Mouse (Mus musculus) cerebellum, adult 2 months (tissue): ENCODE results near the gene Reg3d.
"Not testable (repeated sequence)": the region's sequence is repeated elsewhere in the genome, so short reads cannot be mapped to it uniquely, and the experiment has no call there.

ENCODE experiments used
- CTCF ChIP-seq: fragments of 200-500 bp; IDR thresholded peaks from 2 replicates; pipeline ENCODE4 v1.5.1; 2011; ENCODE audit warnings: low read depth, mild to moderate bottlenecking, control low read depth, low read length, moderate library complexity, borderline replicate concordance; ENCODE audit not compliant: insufficient read depth
- POLR2A ChIP-seq: fragments of 200-500 bp; IDR thresholded peaks from 2 replicates; pipeline ENCODE4 v1.6.1; 2011; ENCODE audit warnings: low read length, control low read depth, borderline replicate concordance; ENCODE audit not compliant: insufficient read depth

DNA sequence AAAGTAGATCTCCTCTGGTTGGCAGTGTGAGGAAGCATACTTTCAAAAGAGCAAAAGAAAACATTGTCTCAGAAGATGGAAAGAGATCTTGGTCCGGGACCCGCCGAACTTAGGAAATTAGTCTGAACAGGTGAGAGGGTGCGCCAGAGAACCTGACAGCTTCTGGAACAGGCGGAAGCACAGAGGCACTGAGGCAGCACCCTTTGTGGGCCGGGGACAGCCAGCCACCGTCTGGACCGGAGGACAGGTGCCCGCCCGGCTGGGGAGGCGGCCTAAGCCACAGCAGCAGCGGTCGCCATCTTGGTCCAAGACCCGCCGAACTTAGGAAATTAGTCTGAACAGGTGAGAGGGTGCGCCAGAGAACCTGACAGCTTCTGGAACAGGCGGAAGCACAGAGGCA is 16.7 kb upstream of the Reg3d start, which contains the start of gene Reg2:
- TF ChIP-seq CTCF, POLR2A: not testable (repeated sequence)
